Mouse (Mus musculus) kidney, adult 11 months (tissue): ENCODE results near the gene Tmem132a.

Source experiments
- DNase-seq: peaks from one replicate; pipeline ENCODE4 v3.0.0; 2022

Gene Tmem132a

DNA sequence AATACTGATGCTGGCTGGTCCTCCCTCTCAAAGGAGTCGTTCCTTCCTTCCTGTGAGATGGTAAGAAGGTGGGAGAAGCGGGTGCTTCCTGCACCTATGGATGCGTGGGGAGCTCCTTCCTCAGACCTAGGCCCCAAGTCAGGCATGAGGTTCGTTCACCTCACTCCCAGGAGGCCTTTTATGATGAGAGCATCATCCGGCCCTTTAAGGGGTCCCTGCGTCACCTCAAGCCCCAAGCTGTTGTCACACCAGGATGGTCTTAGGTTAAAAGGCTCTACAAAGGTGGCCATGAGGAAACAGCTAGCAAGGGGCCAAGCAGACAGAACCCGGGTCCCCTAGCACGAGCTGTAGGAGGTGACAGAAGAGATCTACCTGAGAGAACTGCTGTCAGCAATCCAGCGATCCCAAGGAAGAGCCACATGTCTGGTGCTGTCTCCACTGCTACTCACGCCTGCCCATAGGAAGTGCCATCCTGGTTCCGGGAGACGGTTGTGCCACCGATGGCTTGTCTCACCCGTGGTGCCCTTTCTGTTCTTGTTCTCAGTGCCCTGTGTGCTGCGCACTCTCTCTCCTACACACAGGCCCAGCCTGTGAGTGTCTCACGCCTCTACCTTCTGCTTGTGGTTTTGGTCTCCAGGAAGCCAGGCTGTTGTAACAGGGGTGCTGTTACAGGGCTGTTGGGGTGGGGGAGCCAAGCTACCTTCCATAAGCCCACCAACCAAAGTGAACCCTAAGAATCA, 40.1 kb downstream of the Tmem132a start, which contains the start of gene Cd6:
Gene Cd6 (minus strand): TSS at position 623 of the 740 bp plus-strand sequence.
- no peak for DNase-seq

DNA sequence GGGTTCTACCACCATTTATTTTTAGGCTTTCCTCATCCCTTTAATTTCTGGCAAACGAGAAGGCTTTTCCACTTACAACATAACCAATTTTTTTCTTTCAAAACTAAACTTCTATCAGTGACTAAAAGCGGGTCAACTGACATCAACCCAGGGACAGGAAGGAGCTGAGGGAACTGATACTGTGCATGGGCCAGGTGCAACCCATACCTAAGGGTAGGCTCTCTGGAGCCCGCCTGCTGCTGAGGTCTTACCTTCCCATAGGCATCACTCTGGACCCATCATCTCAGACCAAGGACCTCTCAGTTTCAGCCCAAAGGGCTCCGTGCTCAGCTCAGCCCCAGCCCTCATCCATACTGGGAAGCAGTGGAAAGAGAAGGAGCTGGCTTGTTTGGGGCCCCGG, 41.4 kb downstream of the Tmem132a start:
- no peak for DNase-seq

DNA sequence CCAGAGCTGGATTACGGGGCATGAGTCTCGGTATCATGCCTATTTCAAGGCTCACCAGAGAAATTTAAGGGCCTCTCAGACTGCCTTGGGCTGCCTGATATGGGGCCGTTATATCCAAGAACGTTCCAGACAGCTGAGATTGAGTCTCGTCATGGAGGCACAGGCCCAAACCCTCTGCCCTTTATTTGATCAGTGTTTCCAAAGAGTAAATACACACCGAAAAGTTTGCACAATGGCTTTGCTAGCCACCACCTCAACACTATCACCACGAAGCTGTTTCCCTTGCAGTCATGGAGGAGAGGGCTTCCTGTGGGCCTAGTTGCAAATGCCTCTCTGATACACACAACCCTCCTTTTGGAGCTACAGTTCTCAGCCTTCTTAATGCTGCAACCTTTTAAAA, 45.7 kb downstream of the Tmem132a start:
- DNase-seq = no peak

DNA sequence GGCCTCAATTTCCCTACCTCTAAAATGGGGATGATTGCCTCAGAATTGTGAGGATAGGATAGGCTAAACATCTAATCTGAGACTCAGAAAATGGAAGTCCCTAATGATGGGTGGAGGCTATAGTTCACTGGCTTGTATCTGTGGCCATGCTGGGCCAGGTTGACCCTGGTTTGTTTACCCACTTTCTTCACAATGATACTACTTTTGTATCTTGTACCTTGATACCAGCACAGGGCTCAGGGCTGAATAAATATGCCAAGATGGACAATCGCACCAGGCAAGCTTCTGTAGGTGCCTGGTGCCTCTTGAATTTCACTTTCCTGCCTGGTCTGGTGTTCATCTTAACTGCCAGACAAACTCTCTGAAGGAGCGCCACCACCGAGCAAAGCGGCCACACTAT, 47.2 kb downstream of the Tmem132a start:
- DNase-seq = no peak

DNA sequence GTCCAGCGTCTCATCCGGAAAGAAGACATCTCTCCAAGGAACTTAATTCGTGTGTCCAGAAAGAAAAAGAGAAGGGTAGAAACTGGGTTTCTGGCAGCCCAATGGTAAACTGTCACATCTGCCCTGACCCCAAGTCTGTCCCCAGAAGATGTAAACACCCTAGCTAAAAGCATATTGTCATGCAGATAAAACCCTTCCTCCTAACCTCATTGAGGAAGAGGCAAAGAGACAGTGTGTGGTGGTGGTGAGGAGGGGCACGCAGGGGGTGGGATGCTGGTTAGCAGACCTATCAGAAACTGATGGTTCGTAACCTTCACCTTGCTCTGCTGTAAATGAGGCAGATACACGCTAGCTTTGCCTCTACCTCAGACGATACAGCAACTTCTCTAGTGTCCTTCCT, 48.4 kb downstream of the Tmem132a start:
- no peak for DNase-seq

DNA sequence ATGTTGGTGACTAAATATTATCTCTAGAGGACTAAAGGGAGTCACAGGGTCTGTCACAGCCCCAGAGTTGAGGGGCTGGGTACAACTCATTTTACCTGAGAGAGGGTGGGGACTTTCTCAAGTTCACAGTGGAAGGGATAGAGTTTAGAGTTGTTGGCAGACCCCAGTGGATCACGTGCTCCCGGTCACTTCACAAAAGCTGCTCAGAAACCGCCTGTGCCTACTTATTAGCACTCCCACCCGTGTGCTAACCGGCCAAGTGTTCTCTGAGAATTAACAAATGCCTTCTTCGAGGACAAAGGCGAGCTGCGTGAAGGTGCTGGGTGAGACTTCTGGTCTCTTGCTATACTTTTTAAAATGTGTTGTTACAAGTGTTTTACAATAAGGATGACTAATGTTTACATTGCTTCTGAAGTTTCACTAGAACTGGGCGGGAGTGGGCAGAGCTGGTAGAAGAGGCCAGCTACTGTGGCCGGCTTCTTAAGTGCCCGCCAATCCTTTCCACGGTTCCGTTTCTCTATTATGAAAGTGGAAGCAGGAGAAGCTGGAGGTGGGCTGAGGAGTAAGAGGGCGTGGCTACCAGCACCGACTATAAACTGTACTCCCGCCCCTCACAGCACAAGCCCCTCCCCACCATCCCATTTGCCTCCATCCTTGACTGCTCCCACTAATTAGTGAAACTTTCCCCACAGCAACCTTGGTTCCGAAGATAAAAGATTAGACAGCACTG, 51.4 kb downstream of the Tmem132a start:
- peak; percentile 17 for DNase-seq

DNA sequence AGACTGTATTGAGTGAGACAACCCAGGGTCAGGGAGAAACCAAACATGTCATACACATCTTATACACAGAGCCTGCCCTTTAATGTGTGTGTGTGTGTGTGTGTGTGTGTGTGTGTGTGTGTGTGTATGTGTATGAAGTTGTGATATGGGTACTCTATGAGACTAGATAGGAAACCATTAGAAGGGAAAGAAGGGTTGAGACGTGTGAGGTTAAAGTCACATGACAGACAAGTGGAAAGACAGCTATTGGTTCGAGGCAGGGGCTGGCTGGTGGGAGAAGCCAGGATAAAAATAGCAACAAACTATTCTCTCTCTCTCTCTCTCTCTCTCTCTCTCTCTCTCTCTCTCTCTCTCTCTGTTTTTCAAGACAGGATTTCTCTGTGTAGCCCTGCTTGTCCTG, 53.3 kb downstream of the Tmem132a start:
- DNase-seq = no peak

DNA sequence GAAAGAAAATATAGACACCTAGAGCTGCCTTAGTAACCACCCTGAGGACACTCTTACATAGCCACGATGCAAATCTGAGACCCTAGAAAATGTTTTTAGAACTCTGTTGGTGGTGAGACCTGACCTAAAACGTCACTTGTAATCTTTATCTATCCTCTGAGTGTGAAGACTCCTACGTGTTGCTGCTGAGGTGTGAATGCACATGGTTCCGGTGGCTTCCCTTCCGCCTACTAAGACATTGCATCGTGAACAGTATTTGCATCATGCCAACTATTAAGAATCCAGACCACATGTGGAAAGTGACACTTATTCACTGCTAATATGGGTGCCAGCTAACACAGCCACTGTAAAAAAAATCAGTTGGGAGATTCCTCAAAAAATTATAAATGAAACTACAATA, 53.9 kb downstream of the Tmem132a start:
- DNase-seq = no peak

DNA sequence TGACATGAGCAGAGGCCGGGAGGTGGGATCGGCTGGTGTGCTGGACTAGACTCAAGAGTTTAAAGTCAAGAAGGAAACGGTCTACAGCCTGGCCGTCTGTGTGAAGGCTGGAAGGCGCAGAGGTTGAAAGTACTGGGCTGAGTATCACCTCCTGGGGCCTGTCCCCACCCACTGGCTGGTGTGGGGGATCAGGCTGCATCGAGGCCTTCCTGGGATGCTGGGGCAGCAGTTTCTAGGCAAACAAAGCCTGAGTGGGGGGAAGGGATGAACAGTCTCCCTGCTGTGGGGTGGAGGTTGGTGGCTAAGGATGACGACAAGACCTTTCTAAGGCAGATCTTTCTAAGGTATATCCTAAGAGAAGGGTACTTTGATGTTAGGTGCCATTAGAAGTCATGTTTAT, 55.8 kb downstream of the Tmem132a start:
- no peak for DNase-seq

DNA sequence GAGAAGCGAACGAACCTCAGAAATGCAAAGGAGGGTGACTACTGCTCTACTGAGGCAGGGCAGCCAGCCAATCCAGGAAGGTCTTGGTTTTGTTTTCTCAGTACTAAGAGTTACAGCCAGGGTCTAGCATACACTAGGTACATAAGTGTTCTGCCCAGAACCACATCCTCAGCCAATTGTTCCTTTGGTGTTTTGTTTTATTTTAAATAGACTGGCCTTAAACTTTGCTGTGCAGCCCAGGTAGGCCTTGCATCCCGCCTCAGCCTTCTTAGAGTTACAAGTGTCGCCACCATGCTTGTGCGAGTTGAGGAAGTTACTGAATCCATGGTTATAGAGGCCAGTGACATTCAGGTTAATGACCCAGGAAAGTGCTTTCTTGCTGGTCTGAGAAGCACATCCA, 56.7 kb downstream of the Tmem132a start:
- DNase-seq = no peak

DNA sequence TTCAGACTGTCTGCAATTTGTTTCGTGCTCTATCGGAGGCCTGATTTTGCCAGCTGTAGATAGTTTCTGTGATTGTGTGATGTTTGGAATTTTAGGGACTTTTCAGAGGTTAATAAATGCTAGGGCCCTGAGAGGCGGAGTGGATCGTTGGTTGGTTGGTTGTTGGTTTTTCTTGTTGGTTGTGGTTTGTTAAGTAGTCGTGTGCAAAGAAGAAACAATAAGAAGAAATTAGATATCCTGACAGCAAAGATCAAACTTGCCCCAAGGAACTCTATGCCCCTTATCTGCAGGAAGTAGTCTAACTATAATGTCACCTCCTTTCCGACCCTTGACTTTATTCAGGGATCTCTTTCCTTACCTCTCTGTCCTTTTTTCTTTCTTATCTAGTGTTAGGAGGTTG, 58.3 kb downstream of the Tmem132a start:
- no peak for DNase-seq

DNA sequence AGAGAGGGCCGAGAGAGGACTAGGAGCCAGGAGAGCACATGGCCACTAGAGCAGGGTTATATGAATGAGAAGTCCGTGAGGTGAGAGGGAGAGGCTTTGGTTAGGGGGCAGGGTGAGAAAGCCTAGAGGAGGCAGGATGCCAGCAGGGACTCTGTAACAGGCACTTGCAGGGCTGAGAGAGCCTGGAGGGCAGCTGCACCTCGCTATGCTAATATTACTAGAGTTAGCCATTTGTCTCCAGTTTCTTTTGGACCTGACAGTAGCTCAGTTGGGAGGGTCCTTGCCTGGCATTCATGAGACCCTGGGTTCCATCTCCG, 59.6 kb downstream of the Tmem132a start:
- no peak for DNase-seq

DNA sequence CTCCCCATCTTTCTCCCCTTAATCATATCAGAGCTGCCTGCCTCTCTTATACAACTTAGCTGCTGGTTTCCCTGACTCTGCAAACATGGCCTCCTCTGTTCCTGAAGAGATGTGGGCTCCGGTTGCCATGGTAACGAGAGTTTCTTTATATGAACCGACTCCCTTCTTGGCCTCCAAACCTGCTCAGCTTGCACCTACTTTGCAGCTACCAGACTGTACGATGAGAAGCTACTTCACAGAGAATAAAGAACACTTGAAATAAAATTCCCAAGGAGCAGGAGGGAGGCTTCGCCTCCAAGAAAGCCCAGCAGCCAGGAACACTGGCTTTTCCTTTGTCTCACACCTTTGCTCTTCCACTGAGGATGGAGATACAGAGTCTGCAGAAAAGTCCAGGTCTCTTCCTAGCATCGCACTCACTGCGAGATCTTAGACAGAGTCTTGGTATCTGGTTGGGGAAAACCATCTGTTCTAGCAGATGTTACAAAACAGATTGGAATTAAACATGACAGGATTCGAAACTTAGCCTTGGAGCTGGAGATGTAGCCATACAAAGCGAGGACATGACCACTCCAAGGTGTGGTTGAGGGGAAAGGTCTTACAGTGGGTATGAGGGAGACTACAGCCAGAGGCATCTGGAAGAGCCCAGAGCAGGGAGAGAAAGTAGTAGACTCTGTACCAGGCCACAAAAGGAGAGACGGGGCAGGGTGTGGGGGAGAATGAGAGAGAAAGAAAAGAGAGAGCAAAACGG, 60.1 kb downstream of the Tmem132a start:
- DNase-seq = no peak

DNA sequence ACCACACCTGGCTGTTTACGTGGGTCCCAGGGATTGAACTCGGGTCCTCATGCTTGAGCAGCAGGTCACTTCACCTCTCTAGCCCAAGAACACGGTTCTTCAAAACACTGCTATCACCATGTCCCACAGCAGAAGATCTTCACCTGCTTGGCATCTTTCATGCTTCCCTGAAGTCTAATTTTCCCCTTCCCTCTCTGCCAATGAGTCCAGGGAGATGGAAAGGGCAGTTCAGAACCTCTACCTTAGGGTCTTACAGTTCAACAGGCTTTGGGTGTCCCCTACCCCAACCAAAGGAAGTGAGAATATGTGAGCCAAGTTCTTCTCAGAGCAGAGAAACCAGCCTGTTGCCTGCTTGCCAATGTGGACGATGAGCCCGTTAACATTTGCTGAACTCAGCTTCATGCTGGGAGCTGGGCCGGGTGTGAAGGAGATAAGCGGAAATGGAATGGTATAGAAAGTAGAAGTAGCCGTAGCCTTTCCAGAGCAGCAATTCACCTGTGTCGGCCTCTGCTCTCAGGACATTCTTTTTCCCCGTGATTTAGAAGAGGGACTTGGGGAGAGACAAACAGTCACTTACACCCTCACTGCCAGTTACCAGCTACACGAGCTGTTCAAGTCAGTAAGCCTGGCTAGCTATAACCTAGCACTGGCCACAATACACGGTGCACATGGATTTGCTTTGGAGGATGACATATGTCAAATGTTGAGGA, 61.1 kb downstream of the Tmem132a start:
- no peak for DNase-seq
